ENCODE assay signal across 7 mouse cellular contexts in the genomic region with DNA sequence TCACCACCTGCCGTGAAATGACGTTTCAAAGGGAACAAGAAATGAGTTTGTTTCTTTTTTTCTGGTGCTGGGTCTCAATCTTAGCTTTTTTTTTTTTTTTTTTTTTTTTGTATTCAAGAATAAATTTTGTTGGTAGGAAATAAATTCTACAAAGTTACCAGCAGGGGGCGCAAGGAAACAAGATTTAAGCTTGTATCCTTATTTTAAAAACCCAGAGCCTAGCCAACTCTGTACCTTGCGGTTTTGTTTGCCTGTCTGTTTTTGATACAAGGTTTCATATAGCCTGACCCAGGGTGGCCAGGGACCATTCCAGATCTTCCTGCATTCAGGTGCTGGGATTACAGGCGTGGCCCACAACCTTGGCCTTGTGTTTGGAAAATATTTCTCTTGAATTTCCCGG. TPM values are rescaled to one million over a fixed set of nuclear protein-coding genes. Genes with fewer than 3 reads are reported as not detected.
DNase-seq lines count a peak whose midpoint lies in the region; ATAC-seq and TF ChIP-seq lines count a peak whose summit lies in the region.

No protein-coding gene starts in this region.

- no peak overlapping the region for H3K4me3 ChIP-seq in liver, embryonic 12.5 days
- H3K4me3 ChIP-seq in heart, postnatal 0 days (ENCODE audit: low read depth, low read length) = no peak overlapping the region
- H3K4me3 ChIP-seq in lung, embryonic 14.5 days (ENCODE audit: low read depth, low read length) = no peak overlapping the region

- no peak overlapping the region; the same call in 1 of the 2 replicates for H3K27ac ChIP-seq in liver, embryonic 12.5 days
- H3K27ac ChIP-seq in heart, postnatal 0 days (ENCODE audit: low read depth) = no peak overlapping the region
- H3K27ac ChIP-seq in lung, embryonic 14.5 days (ENCODE audit: low read depth) = no peak overlapping the region

- peaks cover 17% of the 10 kb centered on the region for H3K4me1 ChIP-seq in liver, embryonic 12.5 days
- 0 out of 2 replicates have a peak, but pooled peaks cover 9% of the 10 kb centered on the region for H3K4me1 ChIP-seq in heart, postnatal 0 days (ENCODE audit: control insufficient read depth, insufficient read depth)
- no peaks in the 10 kb centered on the region for H3K4me1 ChIP-seq in lung, embryonic 14.5 days (ENCODE audit: insufficient read depth)

- no peaks in the 10 kb centered on the region for H3K36me3 ChIP-seq in liver, embryonic 12.5 days
- no peaks in the 10 kb centered on the region for H3K36me3 ChIP-seq in heart, postnatal 0 days (replicated peaks; ENCODE audit: control insufficient read depth, insufficient read depth, low read length)
- H3K36me3 ChIP-seq in lung, embryonic 14.5 days (ENCODE audit: insufficient read depth) = no peaks in the 10 kb centered on the region

- no peaks in the 10 kb centered on the region for H3K27me3 ChIP-seq in liver, embryonic 12.5 days (replicated peaks)
- no peaks in the 10 kb centered on the region for H3K27me3 ChIP-seq in heart, postnatal 0 days (ENCODE audit: control insufficient read depth, insufficient read depth, low read length)
- H3K27me3 ChIP-seq in lung, embryonic 14.5 days (ENCODE audit: insufficient read depth, low read length) = no peaks in the 10 kb centered on the region

- no peak overlapping the region for H3K4me2 ChIP-seq in liver, embryonic 12.5 days
- H3K4me2 ChIP-seq in heart, postnatal 0 days (ENCODE audit: low read depth, low read length) = no peak overlapping the region
- H3K4me2 ChIP-seq in lung, embryonic 14.5 days = no peak overlapping the region

- no peak overlapping the region for H3K9ac ChIP-seq in liver, embryonic 12.5 days
- no peak overlapping the region for H3K9ac ChIP-seq in heart, postnatal 0 days (replicated peaks; ENCODE audit: low read depth, low read length)
- no peak overlapping the region for H3K9ac ChIP-seq in lung, embryonic 14.5 days

- TF ChIP-seq EP300 in heart, postnatal 0 days (IDR thresholded peaks at IDR 0.05; ENCODE audit: low read depth) = no peak

- no peak for ATAC-seq in liver, embryonic 12.5 days
- no peak for ATAC-seq in heart, postnatal 0 days (ENCODE audit: insufficient read depth, low read depth)
- ATAC-seq in lung, embryonic 14.5 days (ENCODE audit: insufficient read depth) = no peak

- TF ChIP-seq CTCF in heart, postnatal 0 days (IDR thresholded peaks at IDR 0.05; ENCODE audit: low read depth) = peak; percentile 52
- TF ChIP-seq CTCF in lung, embryonic 14.5 days (IDR thresholded peaks at IDR 0.05; ENCODE audit: low read depth) = peak; percentile 62

- H3K9me3 ChIP-seq in liver, embryonic 12.5 days (replicated peaks) = no peaks in the 10 kb centered on the region
- no peaks in the 10 kb centered on the region for H3K9me3 ChIP-seq in heart, postnatal 0 days (replicated peaks; ENCODE audit: control insufficient read depth, low read length)
- H3K9me3 ChIP-seq in lung, embryonic 14.5 days (ENCODE audit: low read depth, low read length) = no peaks in the 10 kb centered on the region

- 31% methylated on average over 6 of the region's 6 CpGs for WGBS in liver, embryonic 12.5 days (ENCODE audit: insufficient replicate concordance)
- 29% methylated on average over 6 of the region's 6 CpGs for WGBS in heart, postnatal 0 days
- WGBS in lung, embryonic 14.5 days = 24% methylated on average over 6 of the region's 6 CpGs

- peak; percentile 74 for DNase-seq in liver
- DNase-seq in Muller cell, postnatal 12 days (ENCODE audit: inconsistent ontology term) = peak; percentile 58
- DNase-seq in c-Kit-positive CD71-positive TER-119-positive erythroid progenitor cells, embryonic 14.5 days (ENCODE audit: low spot score) = peak; percentile 86
- peak; percentile 84 for DNase-seq in heart, postnatal 0 days (ENCODE audit: low spot score)
- DNase-seq in lung, embryonic 14.5 days = peak; percentile 96
- DNase-seq in spleen, adult 12 weeks (ENCODE audit: low spot score) = peak; percentile 48

RNA-seq across cellular contexts. Expression of a gene that starts 4.0 kb away (rescaled TPM):
- 28.2 and 30.3 TPM in 2 replicates for polyA plus RNA-seq in liver, embryonic 12.5 days (2016; fragmentation: Nextera tagmentation; extraction: Ambion mirVana)
- total RNA-seq in heart, postnatal 0 days (2014; rRNA removed; ENCODE audit: low replicate concordance) = 6.5 and 8.7 TPM in 2 replicates
- 10.7 and 11.1 TPM in 2 replicates for polyA plus RNA-seq in heart, postnatal 0 days (2015; fragmentation: Nextera tagmentation; extraction: Ambion mirVana)
- 8.2 and 10.0 TPM in 2 replicates for polyA plus RNA-seq in lung, embryonic 14.5 days (2014; fragmentation: Nextera tagmentation; extraction: Ambion mirVana)

RNA-seq across cellular contexts. Expression of a gene that starts 17.4 kb away (rescaled TPM):
- polyA plus RNA-seq in liver, embryonic 12.5 days (2016; fragmentation: Nextera tagmentation; extraction: Ambion mirVana) = not detected in 2 replicates
- total RNA-seq in heart, postnatal 0 days (2014; rRNA removed; ENCODE audit: low replicate concordance) = not detected in 2 replicates
- 0.36 TPM in 1 of 2 replicates, not detected in the other for polyA plus RNA-seq in heart, postnatal 0 days (2015; fragmentation: Nextera tagmentation; extraction: Ambion mirVana)
- polyA plus RNA-seq in lung, embryonic 14.5 days (2014; fragmentation: Nextera tagmentation; extraction: Ambion mirVana) = 0.72 TPM in 1 of 2 replicates, not detected in the other

RNA-seq across cellular contexts. Expression of a gene that starts 49.3 kb away (rescaled TPM):
- polyA plus RNA-seq in liver, embryonic 12.5 days (2016; fragmentation: Nextera tagmentation; extraction: Ambion mirVana) = 11.6 and 11.9 TPM in 2 replicates
- total RNA-seq in heart, postnatal 0 days (2014; rRNA removed; ENCODE audit: low replicate concordance) = 23.9 and 43.4 TPM in 2 replicates
- 18.7 and 21.2 TPM in 2 replicates for polyA plus RNA-seq in heart, postnatal 0 days (2015; fragmentation: Nextera tagmentation; extraction: Ambion mirVana)
- polyA plus RNA-seq in lung, embryonic 14.5 days (2014; fragmentation: Nextera tagmentation; extraction: Ambion mirVana) = 16.8 and 18.2 TPM in 2 replicates
